Mouse (Mus musculus) C2C12 (cell line): ENCODE data around the gene Denr.

Experiments
- CTCF ChIP-seq: IDR thresholded peaks from one replicate; pipeline ENCODE4 v1.5.1; 2011; ENCODE audit not compliant: control insufficient read depth, insufficient read depth, insufficient read length
- FOSL1 ChIP-seq: IDR thresholded peaks from one replicate; pipeline ENCODE4 v1.8.0; 2011; ENCODE audit warnings: mild to moderate bottlenecking, low read length; ENCODE audit not compliant: poor library complexity, insufficient read depth, severe bottlenecking
- USF1 ChIP-seq: IDR thresholded peaks from one replicate; pipeline ENCODE4 v1.6.1; 2011; ENCODE audit warnings: low read depth, mild to moderate bottlenecking, control low read depth, moderate library complexity

DNA sequence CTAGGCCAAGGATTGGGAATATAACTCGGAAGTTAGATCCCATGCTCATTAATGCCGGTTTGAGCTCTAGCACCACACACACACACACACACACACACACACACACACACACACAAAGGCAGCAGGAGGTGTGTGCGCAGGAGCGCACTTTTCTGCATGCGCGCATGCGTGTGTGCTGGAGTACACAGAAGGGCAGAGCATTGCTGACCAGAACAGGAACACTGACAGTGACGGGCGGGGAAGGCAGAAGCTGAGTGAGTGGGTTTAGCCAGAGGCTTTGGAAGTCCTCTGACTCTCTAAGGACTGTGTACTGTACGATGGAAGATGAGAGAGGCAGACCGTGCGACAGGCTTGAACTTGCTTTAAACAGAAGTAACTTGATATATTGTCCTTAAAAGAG is 26.6 kb downstream of the Denr start:
- TF ChIP-seq CTCF: no peak
- no peak for TF ChIP-seq USF1
- no peak for TF ChIP-seq FOSL1
